Mouse (Mus musculus) WW6 (cell line): Measurements from ENCODE around the gene Ascc1.

ENCODE experiments used
- DNase-seq: peaks from one replicate; pipeline ENCODE4 v3.0.0-alpha.2; 2013; ENCODE audit warnings: low read depth, low spot score

Ascc1 gene

GRCm38 (mm10) chr10:60080171-60080570 lies 77.6 kb downstream of the Ascc1 start:
- DNase-seq: no peak

- no peak for DNase-seq
Observed at GRCm38 (mm10) chr10:60080601-60080981, 78.0 kb downstream of the Ascc1 start.

GRCm38 (mm10) chr10:60080982-60081825 lies 78.6 kb downstream of the Ascc1 start:
- DNase-seq: no peak

GRCm38 (mm10) chr10:60081905-60082304 lies 79.3 kb downstream of the Ascc1 start:
- DNase-seq: no peak

GRCm38 (mm10) chr10:60084065-60084464 lies 81.5 kb downstream of the Ascc1 start:
- DNase-seq: no peak

GRCm38 (mm10) chr10:60092311-60092710 lies 89.7 kb downstream of the Ascc1 start:
- DNase-seq: no peak

GRCm38 (mm10) chr10:60093751-60094150 lies 91.1 kb downstream of the Ascc1 start:
- DNase-seq: no peak

GRCm38 (mm10) chr10:60095558-60095957 lies 93.0 kb downstream of the Ascc1 start:
- no peak for DNase-seq

GRCm38 (mm10) chr10:60096302-60096701 lies 93.7 kb downstream of the Ascc1 start:
- no peak for DNase-seq

- DNase-seq: no peak
Observed at GRCm38 (mm10) chr10:60097146-60097545, 94.5 kb downstream of the Ascc1 start.

- DNase-seq: no peak
Observed at GRCm38 (mm10) chr10:60097774-60098173, 95.2 kb downstream of the Ascc1 start.

GRCm38 (mm10) chr10:60105391-60106145 lies 103.0 kb downstream of the Ascc1 start:
- no peak for DNase-seq

GRCm38 (mm10) chr10:60106146-60106530 lies 103.5 kb downstream of the Ascc1 start, which contains the start of gene Spock2:
Gene Spock2, plus strand, starts transcription at chr10:60106219.
- no peak for DNase-seq

- no peak for DNase-seq
Observed at GRCm38 (mm10) chr10:60106531-60107186, 104.1 kb downstream of the Ascc1 start.

GRCm38 (mm10) chr10:60107448-60107847 lies 104.8 kb downstream of the Ascc1 start:
- DNase-seq: no peak

- DNase-seq: no peak
Observed at GRCm38 (mm10) chr10:60108321-60109111, 105.9 kb downstream of the Ascc1 start.

GRCm38 (mm10) chr10:60109336-60109735 lies 106.7 kb downstream of the Ascc1 start:
- no peak for DNase-seq

- DNase-seq: no peak
Observed at GRCm38 (mm10) chr10:60109989-60110388, 107.4 kb downstream of the Ascc1 start.

- no peak for DNase-seq
Observed at GRCm38 (mm10) chr10:60110908-60111475, 108.4 kb downstream of the Ascc1 start.

- no peak for DNase-seq
Observed at GRCm38 (mm10) chr10:60113965-60114690, 111.5 kb downstream of the Ascc1 start.
